Mouse (Mus musculus) cerebellum, postnatal 14 days (tissue): ENCODE data around the gene Sdha.
A peak's percentile ranks its signal among the peaks of the same experiment; 100 is the strongest.

Experiments used
- DNase-seq, 2 experiments: peaks; one replicate each; pipeline ENCODE4 v3.0.0; 2021; ENCODE audit warnings: mixed read lengths in 2 of 2

Gene Sdha

DNA sequence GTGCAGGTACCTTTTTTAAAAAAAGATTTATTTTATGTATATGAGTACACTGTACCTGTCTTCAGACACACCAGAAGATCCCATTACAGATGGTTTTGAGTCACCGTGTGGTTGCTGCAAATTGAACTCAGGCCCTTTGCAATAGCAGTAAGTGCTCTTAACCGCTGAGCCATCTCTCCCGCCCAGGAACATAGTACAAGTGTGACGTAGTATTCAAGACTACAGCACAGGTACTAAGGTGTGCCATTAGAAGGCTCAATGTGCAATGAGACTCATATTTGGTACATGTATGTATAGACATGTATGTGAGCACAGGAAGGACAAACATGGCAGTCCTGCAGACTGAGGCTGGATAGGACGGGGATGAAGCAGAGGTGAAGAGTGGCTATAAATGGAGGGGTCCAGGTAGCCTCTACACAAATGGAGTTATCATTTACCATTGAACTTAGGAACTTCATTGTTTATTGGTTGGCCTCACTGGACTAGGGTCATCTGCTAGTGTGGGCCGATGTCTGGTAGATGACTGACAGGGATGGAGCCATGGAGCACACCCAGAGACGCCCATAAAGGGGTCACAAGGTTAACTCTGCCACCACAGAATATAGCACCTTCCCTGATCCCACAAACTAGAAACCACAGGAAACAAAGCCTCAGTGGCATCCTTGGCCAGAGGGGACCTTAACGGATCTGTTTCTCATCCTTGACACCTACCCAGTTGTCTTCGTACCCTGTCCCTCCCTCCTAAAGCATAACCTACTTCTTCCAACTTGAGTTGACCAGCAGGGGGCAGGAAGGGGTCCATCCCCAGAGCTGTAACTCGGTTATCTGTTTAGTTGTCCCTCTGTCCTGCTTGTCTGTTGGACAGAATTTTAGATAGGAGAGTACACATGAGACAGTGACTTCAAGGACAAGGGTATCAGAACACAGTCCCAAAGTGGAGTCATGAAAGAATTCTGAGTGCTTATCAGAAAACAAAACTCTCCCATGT is 47.7 kb downstream of the Sdha start:
- DNase-seq: peak in 1 of 2 experiments; percentile 10

DNA sequence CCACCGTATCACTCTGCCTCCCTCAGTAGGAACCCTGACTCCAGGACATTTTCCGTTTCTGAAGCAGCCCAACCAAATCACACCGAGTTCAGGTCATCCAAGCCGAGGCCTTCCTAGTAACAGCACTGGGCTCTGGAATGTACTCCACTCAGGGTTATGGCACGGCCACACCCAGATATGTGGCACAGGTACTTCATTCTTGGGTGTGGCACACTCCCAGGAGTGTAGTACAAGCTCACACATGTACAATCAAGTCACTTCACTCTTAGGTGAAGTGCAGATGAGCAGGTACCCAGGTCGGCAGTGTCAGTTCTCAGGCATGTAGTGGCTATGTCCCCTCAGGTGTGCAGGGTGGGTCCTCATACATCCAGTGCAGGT is 48.5 kb downstream of the Sdha start:
- DNase-seq: no peak

DNA sequence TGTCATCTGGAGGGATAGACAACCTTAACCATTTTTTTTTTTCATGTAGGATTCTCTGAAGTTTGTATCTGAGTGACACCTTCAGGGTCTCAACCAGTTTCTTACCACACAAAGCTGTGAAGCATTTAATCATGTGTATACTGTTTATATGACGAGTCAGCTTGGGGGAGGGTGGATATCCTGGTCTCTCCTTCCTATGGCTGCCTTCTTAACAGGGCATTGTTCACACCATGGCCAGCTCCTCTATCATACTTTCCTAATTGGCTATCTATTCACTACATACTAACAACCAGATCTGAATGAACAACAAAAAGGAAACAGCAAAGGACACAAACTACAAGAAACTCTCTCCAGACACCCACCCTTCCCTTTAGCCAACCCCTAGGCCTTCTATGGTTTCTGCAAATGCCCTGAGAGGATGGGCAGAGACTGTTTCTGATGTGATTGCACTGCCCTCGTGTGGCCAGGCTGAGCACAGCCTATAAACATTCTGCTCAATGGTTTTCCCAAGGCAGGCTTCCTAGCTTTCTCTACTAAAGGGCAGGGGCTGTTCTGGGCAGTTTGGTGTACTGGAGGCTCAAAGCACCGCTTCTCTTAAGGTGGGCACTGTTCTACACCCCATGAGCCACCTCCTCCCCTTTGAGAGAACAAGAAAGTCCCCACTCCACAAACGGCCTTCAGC is 49.0 kb downstream of the Sdha start:
- DNase-seq: peak; percentile 80 to 83

DNA sequence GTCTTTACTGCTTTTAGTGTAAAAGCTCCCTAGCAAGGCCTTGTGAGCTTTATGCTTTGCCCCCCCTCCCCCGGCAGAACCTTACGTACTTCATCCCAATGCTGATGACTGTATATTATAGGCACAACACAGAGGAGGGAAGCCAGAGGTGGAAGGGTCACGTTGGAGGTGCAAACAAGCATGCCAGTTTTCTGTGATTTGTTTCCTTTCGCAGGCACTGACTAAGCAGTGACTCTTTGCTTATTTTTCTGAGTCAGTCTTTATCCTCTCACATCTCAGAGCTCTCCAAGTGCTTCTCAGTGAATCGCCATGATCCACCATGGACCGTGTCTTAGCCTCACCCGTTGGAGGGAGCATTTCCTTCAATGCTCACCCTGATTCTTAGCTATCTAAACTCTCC is 53.7 kb downstream of the Sdha start:
- DNase-seq: no peak

DNA sequence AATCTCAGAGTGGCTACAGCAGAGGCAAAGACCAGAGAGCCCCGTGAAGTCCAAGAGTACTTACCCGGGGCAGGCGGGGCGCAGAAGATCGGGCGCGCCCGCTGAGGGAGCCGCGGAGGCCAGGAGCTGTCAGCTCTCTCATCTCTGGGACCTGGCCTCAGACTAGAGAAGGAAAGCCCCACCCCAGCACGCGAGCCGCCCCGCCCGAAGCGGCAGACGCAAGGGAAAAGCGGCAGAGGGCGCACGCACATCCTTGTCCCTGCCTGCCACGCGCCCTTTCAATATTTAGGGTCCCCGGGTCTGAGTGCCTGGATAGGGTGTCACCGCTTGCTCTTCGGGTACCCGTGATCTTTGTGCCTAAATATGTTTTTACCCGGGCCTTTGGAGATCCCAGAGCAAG is 57.9 kb downstream of the Sdha start, which contains the start of gene Ahrr:
Ahrr (minus strand) TSS at position 165 of the 400 bp plus-strand sequence.
- peak; percentile 46 to 56 for DNase-seq

DNA sequence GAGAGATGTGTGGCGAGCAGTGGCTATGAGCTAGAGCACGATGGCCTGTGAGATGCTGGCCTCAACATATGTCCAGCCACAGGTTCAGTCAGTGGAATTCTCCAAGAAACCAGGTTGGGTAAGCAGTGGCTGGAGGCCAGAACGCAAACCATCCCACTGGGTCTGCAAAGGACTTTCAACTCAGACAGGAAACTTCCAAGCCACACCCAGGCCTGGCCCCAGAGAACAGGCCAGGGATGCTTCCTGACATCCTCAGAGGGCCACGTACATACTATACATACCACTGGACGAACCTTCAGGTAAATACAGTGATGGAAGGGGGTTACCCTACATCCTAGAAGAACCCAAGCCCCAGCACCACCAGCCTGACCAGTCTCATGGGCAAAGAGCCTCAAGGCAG is 60.4 kb downstream of the Sdha start:
- DNase-seq: no peak

DNA sequence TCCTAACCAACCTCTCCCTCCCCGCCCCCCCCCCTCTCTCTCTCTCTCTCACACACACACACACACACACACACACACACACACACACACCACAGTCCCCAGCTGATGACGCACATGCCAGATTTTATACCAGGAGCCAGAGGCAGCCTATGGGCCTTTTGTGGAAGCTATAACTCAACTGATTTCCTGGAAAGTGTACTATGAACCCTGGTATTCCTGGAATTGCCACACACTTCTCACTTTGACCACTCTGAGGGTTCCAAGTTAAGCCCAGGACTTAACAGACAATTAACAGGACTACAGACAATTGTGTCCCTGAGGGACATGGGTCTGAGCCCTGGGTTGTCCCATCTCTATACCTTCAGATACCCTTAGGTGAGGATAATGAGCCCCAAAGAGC is 67.8 kb downstream of the Sdha start:
- no peak for DNase-seq

DNA sequence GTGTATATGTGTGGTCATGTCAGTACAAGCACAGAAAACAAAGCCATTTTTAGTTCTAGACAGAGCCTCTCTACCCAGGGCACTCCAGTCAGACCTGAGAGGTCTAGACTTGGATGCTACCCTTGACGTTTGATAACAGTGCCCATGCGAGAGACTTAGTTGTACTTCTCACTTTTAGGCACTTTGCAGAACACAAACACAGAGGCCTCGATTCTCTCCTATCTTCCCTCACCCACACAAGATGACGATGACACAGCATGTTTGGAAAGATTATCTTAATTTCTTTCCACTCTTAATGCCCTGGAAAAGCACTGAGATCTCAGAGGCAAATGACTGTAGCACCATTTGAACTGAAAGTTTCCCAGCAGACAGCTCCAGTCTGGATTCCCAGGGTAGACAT is 74.4 kb downstream of the Sdha start:
- DNase-seq: no peak
